Mouse (Mus musculus) embryonic fibroblast, embryonic 13.5 days (primary cell): ENCODE measurements at regions not wholly inside any gene's neighbourhood (a gene's known extent, or its start where the extent isn't known, plus 50 kb on each side); places are given as distances from the start of the nearest gene placed in this dataset.

Experiments used
- CTCF ChIP-seq: IDR thresholded peaks from 2 replicates; pipeline ENCODE4 v1.5.1; 2011; ENCODE audit warnings: mild to moderate bottlenecking, control low read depth, low read length, moderate library complexity, borderline replicate concordance; ENCODE audit not compliant: insufficient read depth
- POLR2A ChIP-seq: IDR thresholded peaks from 2 replicates; pipeline ENCODE4 v1.6.1; 2011; ENCODE audit warnings: low read depth, mild to moderate bottlenecking, control low read depth, low read length, moderate library complexity

GRCm38 (mm10) chr9:72205815-72206214 lies 68.8 kb upstream of the Zfp280d start:
- TF ChIP-seq CTCF: no peak
- no peak for TF ChIP-seq POLR2A
